Mouse (Mus musculus): ENCODE measurements around the gene Uchl5. TPM values are rescaled to one million over a fixed set of nuclear protein-coding genes. Genes with fewer than 3 reads are reported as not detected.

Gene Uchl5
- polyA plus RNA-seq, 1 experiment: 4.8 TPM

DNA sequence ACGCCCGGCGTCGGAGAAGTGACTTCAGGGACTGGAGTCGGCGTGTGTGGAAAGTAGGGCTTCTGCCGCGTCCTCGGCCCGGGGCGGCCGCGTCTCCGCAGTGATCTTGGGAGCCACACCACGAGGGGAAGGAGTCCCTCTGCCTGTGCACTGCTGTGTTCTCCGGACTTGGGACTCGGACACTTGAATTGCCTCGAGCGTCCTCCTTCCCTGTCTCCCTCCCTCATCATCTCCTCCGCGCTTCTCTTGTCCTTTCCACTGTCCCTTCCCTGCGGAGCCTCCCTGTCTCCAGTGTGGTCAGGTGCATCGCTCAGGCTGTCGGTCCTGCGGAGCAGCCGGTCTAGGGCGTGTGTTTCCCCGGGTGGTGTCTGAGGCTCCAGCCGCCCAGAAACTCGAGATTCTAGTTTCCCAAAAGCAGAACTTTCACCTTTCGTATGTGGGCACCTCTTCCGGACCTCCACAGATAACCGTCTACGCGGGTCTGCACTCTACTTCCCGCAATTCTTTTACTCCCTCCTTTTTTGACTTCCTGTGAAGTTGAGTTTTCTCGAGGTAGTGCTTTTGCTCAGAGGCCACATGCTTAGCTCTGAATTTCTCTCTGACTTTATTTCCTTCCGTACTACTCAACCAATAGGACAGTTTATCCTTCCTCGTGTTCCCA, 616 bp downstream of the Uchl5 start:
- Histone ChIP-seq H3K4me1 (ENCODE audit: control insufficient read depth, insufficient read depth, low read length) (no peaks in the 10 kb centered on the region; the same call in 1 of the 2 replicates), H3K4me3 (replicated peaks; ENCODE audit: extremely low read depth, low read depth, low read length) (peak overlapping the region; percentile 70)
- under 1% methylated on average over 39 of the region's 39 CpGs for WGBS
- DNase-seq: no peak
- TF ChIP-seq CTCF (IDR thresholded peaks at IDR 0.05; ENCODE audit: insufficient read depth, low read length) (no peak), POLR2A (IDR thresholded peaks at IDR 0.05; ENCODE audit: borderline replicate concordance, extremely low read depth, low read depth, low read length) (no peak)

- peak; percentile 92 for TF ChIP-seq CTCF (IDR thresholded peaks at IDR 0.05; ENCODE audit: insufficient read depth, low read length)
- no peak for TF ChIP-seq POLR2A (IDR thresholded peaks at IDR 0.05; ENCODE audit: borderline replicate concordance, extremely low read depth, low read depth, low read length)
- DNase-seq: peak; percentile 43
- Histone ChIP-seq H3K4me3 (replicated peaks; ENCODE audit: extremely low read depth, low read depth, low read length) (no peak overlapping the region), H3K4me1 (ENCODE audit: control insufficient read depth, insufficient read depth, low read length) (no peaks in the 10 kb centered on the region)
- 86% methylated on average over 2 of the region's 2 CpGs for WGBS
Observed at GRCm38 (mm10) chr1:143788584-143789227, 11.6 kb downstream of the Uchl5 start.

- H3K4me3 ChIP-seq (replicated peaks; ENCODE audit: extremely low read depth, low read depth, low read length): no peak overlapping the region
- no peak for DNase-seq
- TF ChIP-seq CTCF (IDR thresholded peaks at IDR 0.05; ENCODE audit: insufficient read depth, low read length): no peak; the same call in 1 of the 2 replicates
- TF ChIP-seq POLR2A (IDR thresholded peaks at IDR 0.05; ENCODE audit: borderline replicate concordance, extremely low read depth, low read depth, low read length): no peak
- H3K4me1 ChIP-seq (ENCODE audit: control insufficient read depth, insufficient read depth, low read length): no peaks in the 10 kb centered on the region
- WGBS: 24% methylated on average over 4 of the region's 4 CpGs
Observed at GRCm38 (mm10) chr1:143803537-143803936, 26.5 kb downstream of the Uchl5 start.

GRCm38 (mm10) chr1:143809062-143809461, 32.0 kb downstream of the Uchl5 start:
- WGBS: 74% methylated on average over 6 of the region's 6 CpGs
- no peak for DNase-seq
- Histone ChIP-seq H3K4me3 (replicated peaks; ENCODE audit: extremely low read depth, low read depth, low read length) (no peak overlapping the region), H3K4me1 (ENCODE audit: control insufficient read depth, insufficient read depth, low read length) (no peaks in the 10 kb centered on the region)
- TF ChIP-seq CTCF (IDR thresholded peaks at IDR 0.05; ENCODE audit: insufficient read depth, low read length) (no peak), POLR2A (IDR thresholded peaks at IDR 0.05; ENCODE audit: borderline replicate concordance, extremely low read depth, low read depth, low read length) (no peak)

- WGBS: 31% methylated on average over 7 of the region's 7 CpGs
- peak; percentile 69 for DNase-seq
- no peak for TF ChIP-seq POLR2A (IDR thresholded peaks at IDR 0.05; ENCODE audit: borderline replicate concordance, extremely low read depth, low read depth, low read length)
- peak; percentile 86 for TF ChIP-seq CTCF (IDR thresholded peaks at IDR 0.05; ENCODE audit: insufficient read depth, low read length)
- H3K4me3 ChIP-seq (replicated peaks; ENCODE audit: extremely low read depth, low read depth, low read length): no peak overlapping the region
- no peaks in the 10 kb centered on the region for H3K4me1 ChIP-seq (ENCODE audit: control insufficient read depth, insufficient read depth, low read length)
Observed at GRCm38 (mm10) chr1:143813676-143814360, 36.7 kb downstream of the Uchl5 start.

DNA sequence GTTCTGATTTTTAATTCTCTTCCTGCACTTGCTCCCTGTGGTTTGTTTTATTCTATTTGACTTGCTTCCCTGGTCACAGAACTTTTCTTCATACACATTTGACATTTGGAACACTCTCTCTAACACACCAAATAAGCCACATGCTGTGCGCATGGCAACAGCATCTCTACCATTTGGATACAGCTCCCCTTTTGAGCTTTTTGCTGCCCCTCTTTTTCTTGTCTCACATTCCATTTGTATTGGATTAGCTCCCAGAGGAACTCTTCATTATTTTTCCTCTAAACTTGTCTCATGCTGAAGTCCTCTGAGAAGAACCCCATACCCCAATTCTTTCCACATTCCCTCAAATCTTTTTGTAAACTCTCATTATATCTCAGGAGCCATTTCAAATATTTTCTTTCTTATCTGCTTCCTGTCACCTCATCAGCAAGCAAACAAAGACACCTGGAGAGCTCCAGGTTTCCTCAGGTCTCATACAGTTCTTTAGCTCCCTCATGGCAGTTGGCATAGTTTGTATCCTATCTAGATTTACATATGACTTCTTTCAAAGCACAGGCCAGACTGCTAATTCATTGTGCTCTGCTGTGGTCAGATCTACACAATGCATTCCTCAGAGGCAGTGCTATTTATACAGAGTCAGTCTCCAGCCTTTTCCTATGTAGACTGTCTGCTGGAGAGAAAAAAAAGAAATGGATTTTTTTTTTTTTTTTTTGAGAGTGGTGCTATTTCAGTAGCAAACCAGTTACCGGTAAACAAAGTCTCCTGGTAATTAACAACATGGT, 43.2 kb downstream of the Uchl5 start:
- Histone ChIP-seq H3K4me3 (replicated peaks; ENCODE audit: extremely low read depth, low read depth, low read length) (no peak overlapping the region), H3K4me1 (ENCODE audit: control insufficient read depth, insufficient read depth, low read length) (no peaks in the 10 kb centered on the region)
- DNase-seq: no peak
- no peak for TF ChIP-seq POLR2A (IDR thresholded peaks at IDR 0.05; ENCODE audit: borderline replicate concordance, extremely low read depth, low read depth, low read length)
- no peak for TF ChIP-seq CTCF (IDR thresholded peaks at IDR 0.05; ENCODE audit: insufficient read depth, low read length)
- 53% methylated on average over 2 of the region's 2 CpGs for WGBS

- no peak for DNase-seq
- H3K4me3 ChIP-seq (replicated peaks; ENCODE audit: extremely low read depth, low read depth, low read length): no peak overlapping the region
- WGBS: 85% methylated on average over 3 of the region's 3 CpGs
- TF ChIP-seq CTCF (IDR thresholded peaks at IDR 0.05; ENCODE audit: insufficient read depth, low read length) (no peak), POLR2A (IDR thresholded peaks at IDR 0.05; ENCODE audit: borderline replicate concordance, extremely low read depth, low read depth, low read length) (no peak)
- no peaks in the 10 kb centered on the region for H3K4me1 ChIP-seq (ENCODE audit: control insufficient read depth, insufficient read depth, low read length)
Observed at GRCm38 (mm10) chr1:143822677-143823076, 45.6 kb downstream of the Uchl5 start.

- 61% methylated on average over 3 of the region's 3 CpGs for WGBS
- DNase-seq: no peak
Observed at GRCm38 (mm10) chr1:143830713-143831112, 53.6 kb downstream of the Uchl5 start.

More at GRCm38 (mm10) chr1:143830713-143831112, 53.6 kb downstream of the Uchl5 start:
- Histone ChIP-seq H3K4me3 (replicated peaks; ENCODE audit: extremely low read depth, low read depth, low read length) (no peak overlapping the region), H3K4me1 (ENCODE audit: control insufficient read depth, insufficient read depth, low read length) (no peaks in the 10 kb centered on the region)
- TF ChIP-seq POLR2A (IDR thresholded peaks at IDR 0.05; ENCODE audit: borderline replicate concordance, extremely low read depth, low read depth, low read length) (no peak), CTCF (IDR thresholded peaks at IDR 0.05; ENCODE audit: insufficient read depth, low read length) (no peak)

All from lung, adult 2 months (tissue).